Mouse (Mus musculus) forebrain, embryonic 14.5 days (tissue): Measurements from ENCODE around the gene Rpe. TPM values are rescaled to one million over a fixed set of nuclear protein-coding genes. Genes with fewer than 3 reads are reported as not detected.

Source experiments
- ATAC-seq: fragments of 200-750 bp; cut with Nextera tagmentation; 2 replicates; pipeline ENCODE4 v1.8.0; 2017; ENCODE audit warnings: mild to moderate bottlenecking, moderate library complexity
- DNase-seq: peaks from one replicate; pipeline ENCODE4 v3.0.0-alpha.2; 2015; ENCODE audit warnings: low spot score
- H3K27ac ChIP-seq: fragments of 300-500 bp; sonication (generic); 2 replicates; pipeline ENCODE4 v1.5.1; 2014; ENCODE audit warnings: low read depth, mild to moderate bottlenecking, control low read depth, low read length, moderate library complexity
- H3K27me3 ChIP-seq: fragments of 300-500 bp; sonication (generic); replicated peaks from 2 replicates; pipeline ENCODE4 v1.6.1; 2014; ENCODE audit warnings: low read length, control low read depth, mixed read lengths; ENCODE audit not compliant: control insufficient read depth, insufficient read depth
- H3K36me3 ChIP-seq: fragments of 300-500 bp; sonication (generic); 2 replicates; pipeline ENCODE4 v1.6.1; 2014; ENCODE audit warnings: low read length, control low read depth; ENCODE audit not compliant: control insufficient read depth, insufficient read depth
- H3K4me1 ChIP-seq: fragments of 300-500 bp; sonication (generic); 2 replicates; pipeline ENCODE4 v1.6.1; 2014; ENCODE audit warnings: antibody characterized with exemption, low read length, control low read depth; ENCODE audit not compliant: control insufficient read depth, insufficient read depth
- H3K4me2 ChIP-seq: fragments of 300-500 bp; sonication (generic); 2 replicates; pipeline ENCODE4 v1.6.1; 2014; ENCODE audit warnings: mild to moderate bottlenecking, control low read depth, low read length
- H3K4me3 ChIP-seq: fragments of 300-500 bp; sonication (generic); 2 replicates; pipeline ENCODE4 v1.5.1; 2014; ENCODE audit warnings: low read depth, low read length, control low read depth
- H3K9ac ChIP-seq: fragments of 300-500 bp; sonication (generic); 2 replicates; pipeline ENCODE4 v1.6.1; 2014; ENCODE audit warnings: mild to moderate bottlenecking, low read length, control low read depth, moderate library complexity
- H3K9me3 ChIP-seq: fragments of 300-500 bp; sonication (generic); replicated peaks from 2 replicates; pipeline ENCODE4 v1.6.1; 2016; ENCODE audit warnings: low read length, control low read depth, mixed read lengths; ENCODE audit not compliant: control insufficient read depth
- WGBS: fragments of 180-500 bp; shearing (Covaris S2); extraction: QIAGEN DNeasy Blood & Tissue Kit; methylation state at CpG from one replicate; pipeline ENCODE4 v1.1.7; 2014; 5-methylcytosine and 5-hydroxymethylcytosine counted together
- polyA plus RNA-seq: library from polyadenylated mRNA; unstranded; fragments of >200 nt; fragmentation: Nextera tagmentation; extraction: Ambion mirVana; gene quantifications from 2 replicates; pipeline ENCODE4 v1.2.1, GENCODE M21; 2014

The Rpe gene
- polyA plus RNA-seq: 46.3 and 47.9 TPM in 2 replicates

DNA sequence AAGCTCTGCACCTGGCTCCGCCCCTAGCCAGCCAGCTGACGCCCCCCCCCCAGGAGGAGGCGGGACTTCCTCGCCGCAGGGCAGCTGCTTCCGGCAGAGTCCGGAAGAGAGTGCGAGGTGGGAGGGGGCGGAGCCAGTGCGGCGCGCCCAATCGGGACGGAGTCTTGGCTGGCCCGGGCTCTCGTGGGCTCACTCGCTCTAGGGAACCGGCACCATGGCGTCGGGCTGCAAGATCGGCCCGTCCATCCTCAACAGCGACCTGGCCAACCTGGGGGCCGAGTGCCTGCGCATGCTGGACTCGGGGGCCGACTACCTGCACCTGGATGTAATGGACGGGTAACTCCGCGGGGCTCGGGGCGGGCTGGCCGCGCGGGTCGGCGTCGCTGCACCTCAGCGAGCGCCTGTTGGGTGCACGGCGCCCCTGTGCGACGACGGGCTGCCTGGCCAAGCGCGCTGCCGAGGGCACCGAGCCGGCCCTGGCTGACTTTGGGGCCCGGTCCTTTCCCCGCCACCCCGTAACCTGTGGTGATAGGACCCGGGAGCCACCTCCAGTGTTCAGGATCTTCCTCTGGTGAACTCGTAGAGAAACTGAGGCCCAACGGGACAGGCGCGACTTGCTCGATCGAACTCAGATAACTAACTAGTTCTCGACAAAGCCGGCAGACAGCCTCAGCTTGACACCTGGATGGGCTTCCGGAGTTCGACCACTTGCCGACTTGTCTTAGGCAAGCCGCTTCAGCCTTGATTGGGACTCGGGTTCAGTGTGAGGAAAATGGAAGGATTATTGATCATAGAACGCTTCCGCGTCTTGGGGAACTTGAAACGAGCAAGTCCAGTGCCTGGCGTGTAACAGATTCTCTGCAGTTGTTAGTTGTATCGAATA is at the start of gene Rpe:
Gene Rpe, plus strand, starts transcription at position 139 of the 883 bp plus-strand sequence.
- Histone ChIP-seq H3K27me3 (no peaks in the 10 kb centered on the region), H3K4me2 (peak within 1 kb of the TSS; percentile 71), H3K9me3 (no peaks in the 10 kb centered on the region), H3K4me1 (peaks cover 7% of the 10 kb centered on the region), H3K4me3 (peak within 1 kb of the TSS; percentile 81), H3K9ac (peak within 1 kb of the TSS; percentile 80), H3K27ac (peak within 1 kb of the TSS; percentile 68; the same call in 1 of the 2 replicates), H3K36me3 (no peaks in the 10 kb centered on the region)
- ATAC-seq (peak; percentile 100), DNase-seq (peak; percentile 97)
- WGBS: under 1% methylated on average over 70 of the region's 73 CpGs

DNA sequence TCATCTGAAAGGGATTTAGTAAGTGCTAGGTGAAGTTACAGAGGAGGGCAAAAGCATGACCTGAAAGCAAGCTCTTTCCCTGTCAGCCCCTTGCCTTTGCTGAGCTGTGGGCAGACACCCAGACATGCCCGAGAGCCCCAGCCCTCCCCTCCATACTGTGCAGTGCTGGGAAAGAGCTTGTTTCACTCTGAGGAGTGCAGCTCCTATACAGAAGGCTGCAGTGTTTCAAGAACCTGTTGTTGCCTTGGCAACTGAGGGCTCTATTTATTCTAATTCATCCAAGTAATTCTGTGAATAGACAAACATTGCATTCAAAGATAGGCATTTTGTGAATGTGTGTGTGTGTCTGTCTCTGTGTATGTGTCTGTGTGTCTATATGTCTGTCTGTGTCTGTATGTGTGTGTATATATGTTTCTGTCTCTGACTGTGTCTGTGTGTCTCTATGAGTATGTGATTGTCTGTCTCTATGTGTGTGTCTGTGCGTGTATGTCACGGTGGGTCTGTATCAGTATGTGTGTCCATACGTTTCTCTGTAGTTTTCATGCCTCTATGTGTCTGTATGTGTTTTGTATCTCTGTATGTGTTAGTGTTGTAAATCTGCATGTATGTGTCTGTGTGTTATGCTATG is 45.4 kb upstream of the Rpe start:
- peaks cover 6% of the 10 kb centered on the region for H3K4me1 ChIP-seq
- 20% methylated on average over 4 of the region's 4 CpGs for WGBS
- DNase-seq (peak; percentile 84), ATAC-seq (peak; percentile 97)
- H3K9me3 ChIP-seq: no peaks in the 10 kb centered on the region
- no peak overlapping the region for H3K9ac ChIP-seq
- no peak overlapping the region for H3K4me3 ChIP-seq
- H3K36me3 ChIP-seq: no peaks in the 10 kb centered on the region
- H3K27me3 ChIP-seq: no peaks in the 10 kb centered on the region
- H3K4me2 ChIP-seq: 0 out of 2 replicates have a peak overlapping the region, but pooled peaks have one; percentile 12
- H3K27ac ChIP-seq: peak overlapping the region; percentile 39; the same call in 1 of the 2 replicates

DNA sequence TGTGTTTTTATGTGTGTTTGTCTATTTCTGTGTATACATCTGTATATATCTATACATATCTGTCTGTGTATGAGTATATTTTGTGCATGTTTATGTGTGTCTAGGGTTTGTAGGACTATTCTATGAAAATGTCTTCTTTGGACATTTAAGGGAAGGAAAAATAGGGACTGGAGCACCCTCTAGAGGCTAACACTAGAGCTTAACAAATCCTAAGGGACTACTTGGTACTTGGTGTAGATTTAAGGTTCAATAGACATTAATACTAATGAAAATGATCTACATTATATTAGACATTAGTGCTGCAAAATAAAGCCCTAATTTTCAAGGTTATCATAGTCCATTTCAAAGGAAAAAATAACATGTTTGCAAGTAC is 44.9 kb upstream of the Rpe start:
- DNase-seq: peak; percentile 85
- Histone ChIP-seq H3K4me2 (0 out of 2 replicates have a peak overlapping the region, but pooled peaks have one; percentile 12), H3K27ac (0 out of 2 replicates have a peak overlapping the region, but pooled peaks have one; percentile 39), H3K27me3 (no peaks in the 10 kb centered on the region), H3K4me1 (peaks cover 6% of the 10 kb centered on the region), H3K4me3 (no peak overlapping the region), H3K9ac (no peak overlapping the region), H3K9me3 (no peaks in the 10 kb centered on the region), H3K36me3 (no peaks in the 10 kb centered on the region)
- ATAC-seq: peak; percentile 76

DNA sequence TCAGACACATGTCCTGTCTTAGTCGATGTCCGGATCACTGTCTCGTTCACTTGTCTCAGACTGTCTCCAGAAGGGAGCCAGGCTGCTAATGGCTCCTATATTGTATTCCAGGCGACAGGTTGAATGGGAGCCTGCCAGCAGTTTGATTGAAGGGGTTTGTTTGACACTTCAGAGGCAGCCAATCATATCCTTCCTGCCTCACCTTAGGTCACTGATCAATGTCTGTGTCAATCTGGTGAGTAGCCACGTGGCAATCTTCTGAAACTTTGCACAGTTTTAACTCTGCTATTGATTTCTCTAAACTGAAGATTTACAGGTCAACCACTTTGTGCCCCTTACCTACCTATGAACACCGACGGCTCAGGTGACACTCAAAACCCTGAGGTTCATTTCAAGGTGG is 29.2 kb upstream of the Rpe start:
- ATAC-seq: no peak
- Histone ChIP-seq H3K36me3 (no peaks in the 10 kb centered on the region), H3K4me3 (no peak overlapping the region), H3K9ac (no peak overlapping the region), H3K4me2 (no peak overlapping the region), H3K4me1 (no peaks in the 10 kb centered on the region), H3K9me3 (no peaks in the 10 kb centered on the region), H3K27me3 (no peaks in the 10 kb centered on the region), H3K27ac (no peak overlapping the region)
- no peak for DNase-seq
- WGBS: 68% methylated on average over 7 of the region's 7 CpGs

DNA sequence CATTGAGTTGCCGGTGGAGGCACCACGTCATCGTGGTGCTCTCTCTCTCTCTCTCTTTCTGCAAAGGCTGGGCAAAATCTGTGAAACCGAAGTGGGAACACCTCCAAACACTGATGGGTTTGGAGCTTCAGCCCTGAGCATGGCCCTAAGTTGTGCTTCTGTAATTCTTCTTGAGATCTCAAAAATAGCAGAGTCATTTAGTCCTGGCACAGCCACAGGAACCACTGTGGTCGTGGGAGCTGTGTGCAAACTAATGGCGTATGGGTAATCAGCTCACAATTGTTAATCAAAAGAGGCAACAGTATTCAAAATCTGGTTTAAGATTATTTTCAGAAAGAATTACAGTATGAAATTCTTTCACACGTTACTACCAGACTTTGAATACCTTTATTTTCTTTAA is 27.8 kb upstream of the Rpe start:
- Histone ChIP-seq H3K9me3 (no peaks in the 10 kb centered on the region), H3K9ac (no peak overlapping the region), H3K36me3 (no peaks in the 10 kb centered on the region), H3K4me2 (no peak overlapping the region), H3K4me1 (no peaks in the 10 kb centered on the region), H3K4me3 (no peak overlapping the region), H3K27ac (no peak overlapping the region), H3K27me3 (no peaks in the 10 kb centered on the region)
- DNase-seq (no peak), ATAC-seq (no peak)
- 88% methylated on average over 7 of the region's 7 CpGs for WGBS

DNA sequence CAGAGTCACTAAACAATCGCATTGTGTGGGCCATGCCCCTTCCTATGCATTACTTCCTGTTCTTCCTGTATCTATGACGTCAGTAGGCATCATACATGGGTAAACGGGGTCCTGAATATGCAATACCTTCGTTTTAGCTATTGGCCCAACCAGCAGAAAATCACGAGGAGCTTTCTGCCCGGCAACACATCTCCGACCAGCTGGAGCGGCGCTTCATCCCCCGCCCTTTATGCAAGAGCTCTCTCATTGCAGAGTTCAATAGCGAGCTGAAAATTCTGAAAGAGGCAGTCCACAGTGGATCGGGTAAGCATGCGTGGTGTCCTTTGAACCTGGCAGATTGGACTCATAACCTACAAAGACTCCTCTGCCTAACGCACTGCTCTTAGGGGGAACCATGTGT is 22.7 kb upstream of the Rpe start:
- Histone ChIP-seq H3K4me1 (no peaks in the 10 kb centered on the region), H3K27me3 (no peaks in the 10 kb centered on the region), H3K36me3 (no peaks in the 10 kb centered on the region), H3K9me3 (no peaks in the 10 kb centered on the region), H3K4me2 (no peak overlapping the region), H3K27ac (no peak overlapping the region), H3K9ac (no peak overlapping the region), H3K4me3 (no peak overlapping the region)
- ATAC-seq (no peak; the same call in 1 of the 2 replicates), DNase-seq (no peak)
- WGBS: 69% methylated on average over 14 of the region's 14 CpGs

DNA sequence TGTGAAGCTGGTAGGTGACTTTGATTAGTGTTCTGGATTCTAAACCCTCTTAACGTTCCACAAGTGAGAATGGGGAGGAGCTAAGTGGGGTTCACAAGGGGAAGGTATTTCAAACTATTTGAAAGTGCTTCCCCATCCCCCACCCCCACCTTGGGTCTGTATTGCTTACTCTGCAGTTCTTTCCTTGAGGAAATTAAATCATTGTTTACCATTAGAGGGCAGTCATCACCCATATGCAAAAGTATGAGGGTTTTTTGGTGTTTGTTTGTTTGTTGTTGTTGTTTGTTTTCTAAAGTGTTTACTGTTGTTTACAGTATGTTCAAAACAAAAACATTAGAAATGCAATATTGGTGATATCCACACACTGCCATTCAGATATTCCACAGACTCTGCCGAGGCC is 22.0 kb upstream of the Rpe start:
- Histone ChIP-seq H3K9me3 (no peaks in the 10 kb centered on the region), H3K27ac (no peak overlapping the region), H3K9ac (no peak overlapping the region), H3K36me3 (no peaks in the 10 kb centered on the region), H3K4me3 (no peak overlapping the region), H3K27me3 (no peaks in the 10 kb centered on the region), H3K4me2 (no peak overlapping the region), H3K4me1 (no peaks in the 10 kb centered on the region)
- 27% methylated on average over 2 of the region's 2 CpGs for WGBS
- DNase-seq (no peak), ATAC-seq (no peak)

DNA sequence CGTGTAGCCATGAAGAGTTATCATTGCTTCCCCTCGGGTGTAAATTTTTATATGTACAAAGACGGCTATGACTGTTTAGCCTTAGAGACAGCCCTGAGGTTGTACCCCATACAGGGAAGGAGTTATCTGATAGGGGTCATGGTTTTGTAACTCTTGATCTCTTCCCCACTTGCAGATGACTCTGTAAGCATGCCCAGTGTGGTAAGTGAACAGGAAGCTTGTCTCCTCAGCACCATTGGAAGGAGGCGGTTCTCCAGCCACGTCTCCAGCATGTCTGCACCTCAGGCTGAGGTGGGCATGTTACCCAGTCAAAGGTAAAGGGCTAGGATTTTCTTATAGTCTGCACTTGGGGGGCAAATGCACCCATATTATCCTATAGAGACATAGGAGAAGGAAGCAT is 17.7 kb upstream of the Rpe start:
- 89% methylated on average over 5 of the region's 5 CpGs for WGBS
- ATAC-seq (no peak), DNase-seq (no peak)
- H3K36me3 ChIP-seq: no peaks in the 10 kb centered on the region
- no peak overlapping the region for H3K4me2 ChIP-seq
- H3K4me3 ChIP-seq: no peak overlapping the region
- H3K4me1 ChIP-seq: no peaks in the 10 kb centered on the region
- no peaks in the 10 kb centered on the region for H3K27me3 ChIP-seq
- no peak overlapping the region for H3K9ac ChIP-seq
- H3K9me3 ChIP-seq: no peaks in the 10 kb centered on the region
- no peak overlapping the region for H3K27ac ChIP-seq

DNA sequence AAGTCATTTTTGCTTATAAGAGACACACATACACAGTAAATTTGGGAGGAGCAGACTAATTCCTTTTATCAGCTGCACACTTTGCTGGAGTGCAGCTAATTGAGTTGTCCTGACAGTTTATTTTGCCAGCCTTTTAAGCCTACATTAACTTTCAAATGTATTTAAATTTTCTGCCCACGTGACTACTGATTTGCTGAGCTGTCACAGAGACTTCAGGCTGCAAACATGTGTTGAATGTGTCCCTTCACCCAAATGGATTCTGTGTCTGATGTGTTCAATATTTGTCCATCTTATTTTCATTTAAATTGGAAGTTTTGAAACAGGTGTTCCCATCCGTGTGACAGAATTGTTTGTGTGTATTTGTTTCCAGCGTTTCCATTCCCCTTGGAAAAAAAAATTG is 8.9 kb upstream of the Rpe start:
- Histone ChIP-seq H3K4me1 (no peaks in the 10 kb centered on the region; the same call in 1 of the 2 replicates), H3K4me3 (no peak overlapping the region), H3K4me2 (no peak overlapping the region), H3K27me3 (no peaks in the 10 kb centered on the region), H3K9me3 (no peaks in the 10 kb centered on the region), H3K9ac (no peak overlapping the region), H3K36me3 (no peaks in the 10 kb centered on the region), H3K27ac (no peak overlapping the region)
- DNase-seq (peak; percentile 41), ATAC-seq (no peak)
- WGBS: 54% methylated on average over 3 of the region's 3 CpGs
